Mouse (Mus musculus) naive thymus-derived CD4-positive, alpha-beta T cell, adult 2 months (primary cell): ENCODE measurements at regions not wholly inside any gene's neighbourhood (a gene's known extent, or its start where the extent isn't known, plus 50 kb on each side); places are given as distances from the start of the nearest gene placed in this dataset.

ENCODE experiments used
- DNase-seq: peaks from one replicate; pipeline ENCODE4 v3.0.0-alpha.2; 2011; ENCODE audit warnings: low read depth

GRCm38 (mm10) chr5:119060886-119061285 is 500.4 kb downstream of the Med13l start:
- DNase-seq = no peak

GRCm38 (mm10) chr5:119062478-119062877 is 502.0 kb downstream of the Med13l start:
- DNase-seq = no peak

GRCm38 (mm10) chr5:119066666-119067065 is 506.2 kb downstream of the Med13l start:
- DNase-seq = no peak

GRCm38 (mm10) chr5:119069765-119070333 is 509.4 kb downstream of the Med13l start:
- no peak for DNase-seq

DNA sequence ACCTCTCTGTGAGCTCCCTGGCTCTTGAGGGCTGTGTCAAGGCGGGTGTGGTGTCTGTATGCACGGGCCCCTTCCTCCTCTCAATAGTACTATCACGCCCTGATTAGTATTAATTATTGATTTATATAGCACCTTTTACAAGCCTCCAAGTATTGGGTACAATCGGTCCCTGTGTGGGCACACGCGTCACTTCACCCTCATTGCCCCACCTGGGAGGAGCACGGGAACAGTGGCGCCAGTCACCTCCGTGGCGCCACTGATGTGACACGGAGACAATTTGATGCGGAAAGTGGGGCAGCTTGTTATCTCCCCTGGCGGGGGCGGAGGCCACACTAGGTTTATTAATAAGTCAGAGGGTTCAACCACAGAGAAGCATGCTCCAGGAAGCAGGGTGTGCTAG is 512.2 kb downstream of the Med13l start:
- no peak for DNase-seq

- DNase-seq = no peak
Measured at GRCm38 (mm10) chr5:119080747-119081146, 520.3 kb downstream of the Med13l start.

DNA sequence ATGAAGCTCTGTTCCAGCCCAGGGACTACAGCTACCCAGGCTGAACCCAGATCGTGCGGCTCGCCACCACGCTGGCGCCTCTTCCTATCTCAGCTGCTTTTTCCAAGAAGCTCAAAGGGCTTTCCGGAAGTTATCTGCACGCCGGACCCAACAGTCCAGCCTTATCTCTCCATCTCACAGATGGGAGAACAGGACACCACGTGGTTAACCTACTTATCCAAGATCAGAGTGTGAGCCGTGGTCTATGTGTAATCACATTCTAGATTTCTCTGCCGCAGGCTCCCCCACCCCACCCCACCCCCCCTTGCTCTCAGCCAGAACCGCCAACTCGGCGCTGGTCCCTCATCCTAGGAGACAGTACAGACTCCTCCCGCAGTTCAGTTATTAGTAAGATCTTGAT is 522.4 kb downstream of the Med13l start:
- DNase-seq = no peak

DNA sequence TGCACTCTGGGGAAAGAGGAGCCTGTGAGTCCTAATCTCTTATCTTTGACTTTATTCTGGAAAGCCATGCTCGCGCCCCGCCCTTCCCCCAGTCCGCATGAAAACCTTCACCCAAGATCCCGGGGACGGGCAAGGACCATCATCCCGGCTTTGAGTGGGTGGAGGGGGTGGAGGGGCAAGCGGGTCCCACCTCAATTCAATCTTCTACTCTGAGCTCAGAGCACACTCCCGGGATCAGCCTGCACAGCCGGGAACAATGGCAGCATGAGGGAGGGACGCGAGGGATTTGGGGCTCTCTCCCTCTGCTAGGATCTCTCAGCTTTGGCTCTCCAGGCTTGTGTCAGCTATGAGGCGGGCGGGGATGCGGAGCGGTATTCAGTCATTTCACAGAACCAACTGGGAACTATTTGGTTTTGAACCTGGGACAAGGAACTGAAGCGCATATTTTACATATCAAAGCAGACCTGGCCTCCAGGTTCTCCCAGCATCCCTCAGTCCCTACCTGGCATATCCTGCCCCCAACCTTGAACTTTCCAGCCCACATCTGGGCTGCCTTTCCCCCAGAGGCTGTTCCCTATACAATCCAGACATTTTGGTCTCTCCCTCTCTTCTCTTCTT is 537.2 kb downstream of the Med13l start:
- DNase-seq = no peak

GRCm38 (mm10) chr5:119099817-119100216 is 539.3 kb downstream of the Med13l start:
- no peak for DNase-seq

DNA sequence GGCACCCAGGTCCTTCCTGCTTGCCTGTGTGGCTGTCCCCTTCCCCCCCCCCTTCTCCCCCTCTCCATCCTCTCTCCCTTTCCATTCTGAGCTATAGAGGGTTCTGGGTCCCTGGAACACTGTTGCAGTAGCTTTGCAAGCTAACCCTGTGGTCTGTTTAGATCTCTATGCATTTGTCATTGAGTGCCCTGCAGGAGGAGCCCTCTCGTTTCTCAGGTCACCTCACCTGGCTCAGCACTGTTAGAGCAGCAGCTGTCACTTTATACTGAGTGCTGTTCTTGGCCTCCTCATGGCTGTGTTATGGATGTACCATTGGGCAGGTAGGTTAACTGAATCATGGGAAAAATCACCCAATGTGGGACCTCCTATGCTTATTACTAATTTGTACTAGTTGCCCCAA is 543.0 kb downstream of the Med13l start:
- no peak for DNase-seq

GRCm38 (mm10) chr5:119107898-119108297 is 547.4 kb downstream of the Med13l start:
- DNase-seq = no peak

GRCm38 (mm10) chr5:119109501-119109900 is 549.0 kb downstream of the Med13l start:
- no peak for DNase-seq

DNA sequence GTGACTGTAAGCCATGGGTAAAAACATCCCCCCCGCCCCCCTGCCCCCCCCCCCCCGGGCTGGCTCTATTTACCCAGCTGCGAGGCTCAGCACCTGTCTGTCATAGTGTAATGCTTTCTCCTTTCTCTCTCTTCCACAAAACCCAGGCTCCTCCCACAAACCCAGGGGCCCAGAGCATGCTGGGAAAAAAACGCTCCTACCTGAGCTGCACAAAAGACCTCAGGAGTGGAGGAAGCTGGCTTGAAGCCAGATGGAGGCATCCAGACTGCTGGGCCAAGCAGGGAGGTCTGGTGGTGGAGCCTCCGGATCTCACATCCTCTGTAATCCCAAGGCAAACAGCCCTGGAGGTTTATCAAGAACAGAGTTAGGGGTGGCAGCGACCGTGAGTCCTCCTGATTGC is 553.6 kb downstream of the Med13l start:
- DNase-seq = no peak

GRCm38 (mm10) chr5:119125745-119126144 is 544.7 kb upstream of the Tbx3 start:
- DNase-seq = no peak

DNA sequence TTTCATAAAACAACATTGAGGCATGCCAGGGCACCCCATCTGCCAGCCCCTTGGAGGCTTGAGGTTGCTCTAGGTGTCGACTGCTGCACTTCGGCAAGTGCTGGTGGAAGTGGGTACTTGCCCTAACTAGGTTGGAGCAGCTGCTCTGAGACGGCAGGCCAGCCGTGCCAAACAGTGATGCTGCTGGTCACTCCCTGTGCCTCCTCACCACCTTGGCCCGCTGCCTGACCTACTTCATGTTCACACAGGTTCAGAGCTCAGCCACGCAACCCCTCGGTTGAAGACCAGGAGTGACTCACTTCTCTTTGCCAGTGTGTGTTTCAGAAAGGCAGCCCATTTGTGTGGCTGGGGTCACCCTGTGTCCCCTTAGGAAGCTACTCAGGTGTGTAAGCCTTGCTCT is 540.3 kb upstream of the Tbx3 start:
- no peak for DNase-seq

- DNase-seq = no peak
Measured at GRCm38 (mm10) chr5:119131461-119131860, 539.0 kb upstream of the Tbx3 start.

DNA sequence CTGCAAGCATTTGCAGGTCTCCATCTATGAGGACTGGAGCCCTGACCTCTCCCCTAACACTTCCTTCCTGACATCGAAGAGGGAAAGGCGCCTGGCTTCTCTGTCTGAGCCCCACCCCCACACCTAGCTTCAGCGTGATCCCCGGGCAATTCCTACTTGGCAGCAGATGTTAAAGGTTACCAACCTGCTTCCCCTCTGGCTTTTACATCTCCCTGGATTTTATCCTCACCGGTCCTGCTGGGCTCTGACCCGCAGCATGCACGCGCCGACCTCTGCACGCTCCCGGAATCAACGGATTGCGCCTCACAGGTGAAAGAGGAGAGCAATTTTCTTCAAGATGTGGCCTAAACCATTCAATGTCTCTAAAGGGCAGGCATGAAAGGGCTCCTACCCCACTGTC is 537.1 kb upstream of the Tbx3 start:
- no peak for DNase-seq

DNA sequence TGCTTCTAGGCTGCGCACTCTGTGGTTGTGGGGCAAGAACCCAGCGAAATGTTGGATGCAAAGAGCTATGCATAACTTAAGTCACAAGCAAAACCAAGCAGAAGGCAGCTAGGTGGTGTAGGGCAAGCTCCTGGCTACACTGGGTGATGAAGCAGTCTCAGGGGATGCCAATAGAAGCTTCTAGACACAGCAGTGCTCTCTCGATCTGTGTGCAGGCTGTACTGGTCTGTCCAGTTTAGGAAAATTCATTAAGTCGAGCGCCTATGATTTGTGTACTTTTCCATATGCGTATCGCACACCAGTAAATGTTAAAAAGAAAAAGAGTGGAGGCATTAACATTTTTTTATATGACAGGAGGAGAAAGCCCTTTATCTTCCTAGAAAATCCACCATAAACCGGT is 533.6 kb upstream of the Tbx3 start:
- no peak for DNase-seq

GRCm38 (mm10) chr5:119137409-119137808 is 533.1 kb upstream of the Tbx3 start:
- no peak for DNase-seq

DNA sequence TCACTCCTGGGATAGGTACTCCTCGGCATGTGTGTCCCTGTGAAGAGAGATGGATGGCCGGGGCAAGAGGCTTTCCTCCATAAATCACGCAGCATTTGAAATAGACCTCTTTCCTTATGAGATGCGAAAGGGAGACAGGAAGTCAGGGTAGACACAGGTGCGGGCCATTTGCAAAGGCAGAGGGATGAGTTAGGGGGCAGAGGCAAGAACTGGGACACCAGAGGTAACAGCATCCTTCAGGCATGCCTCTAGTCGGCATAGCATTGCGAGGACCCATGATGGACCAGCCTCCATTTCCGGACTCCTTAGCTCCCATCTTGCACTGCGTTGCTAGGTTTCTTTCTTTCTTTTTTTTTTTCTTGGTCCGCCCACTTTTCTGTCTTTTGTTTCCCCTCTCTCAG is 532.6 kb upstream of the Tbx3 start:
- DNase-seq = no peak

- no peak for DNase-seq
Measured at GRCm38 (mm10) chr5:119138293-119138692, 532.2 kb upstream of the Tbx3 start.

GRCm38 (mm10) chr5:119139336-119139735 is 531.1 kb upstream of the Tbx3 start:
- DNase-seq = no peak

DNA sequence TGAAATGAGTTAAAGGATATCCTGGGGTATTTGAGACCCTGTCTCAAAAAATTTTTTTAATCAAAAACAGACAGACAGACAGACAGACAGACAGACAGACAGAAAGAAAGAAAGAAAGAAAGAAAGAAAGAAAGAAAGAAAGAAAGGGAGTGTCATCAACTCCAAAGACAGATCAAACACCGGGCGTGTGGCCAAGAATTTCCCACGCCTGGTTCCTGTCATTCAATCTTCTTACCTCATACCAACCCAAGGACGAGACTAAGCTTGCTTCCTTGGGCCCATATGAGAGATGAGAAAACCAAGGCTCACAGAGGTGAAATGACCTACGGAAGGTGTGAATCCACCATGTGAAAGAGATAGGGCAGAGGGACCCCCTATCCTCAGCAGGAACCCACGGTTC is 530.7 kb upstream of the Tbx3 start:
- no peak for DNase-seq

GRCm38 (mm10) chr5:119143411-119143810 is 527.1 kb upstream of the Tbx3 start:
- no peak for DNase-seq
